Mouse (Mus musculus) left cerebral cortex, postnatal 14 days (tissue): ENCODE measurements around the gene Serpinb6c. TPM values are rescaled to one million over a fixed set of nuclear protein-coding genes. Genes with fewer than 3 reads are reported as not detected.
"Not testable (repeated sequence)": the region's sequence is repeated elsewhere in the genome, so short reads cannot be mapped to it uniquely, and the experiment has no call there.

ENCODE experiments used
- DNase-seq, 2 experiments: peaks; one replicate each; pipeline ENCODE4 v3.0.0; 2021 to 2022; ENCODE audit warnings: low spot score in 2 of 2, mixed read lengths in 1 of 2
- intact Hi-C: fragments of 180-260 bp; cut with DNase I; formaldehyde crosslinking; loops from one replicate; pipeline ENCODE4 v1.15.1; 2025
- long read RNA-seq, 2 experiments: library from polyadenylated mRNA; stranded (forward); transcript quantifications; one replicate each; pipeline ENCODE4 v2.0.0; 2021
- total RNA-seq, 2 experiments: library from RNA; stranded (reverse); gene quantifications; 2 replicates each; pipeline ENCODE4 v1.2.3; 2021

Gene Serpinb6c
- total RNA-seq = 1 to 10 TPM; 1.0 to 1.1 TPM
- long read RNA-seq, experiment 1 = 0 reads
- long read RNA-seq, experiment 2 = 0 reads

DNA sequence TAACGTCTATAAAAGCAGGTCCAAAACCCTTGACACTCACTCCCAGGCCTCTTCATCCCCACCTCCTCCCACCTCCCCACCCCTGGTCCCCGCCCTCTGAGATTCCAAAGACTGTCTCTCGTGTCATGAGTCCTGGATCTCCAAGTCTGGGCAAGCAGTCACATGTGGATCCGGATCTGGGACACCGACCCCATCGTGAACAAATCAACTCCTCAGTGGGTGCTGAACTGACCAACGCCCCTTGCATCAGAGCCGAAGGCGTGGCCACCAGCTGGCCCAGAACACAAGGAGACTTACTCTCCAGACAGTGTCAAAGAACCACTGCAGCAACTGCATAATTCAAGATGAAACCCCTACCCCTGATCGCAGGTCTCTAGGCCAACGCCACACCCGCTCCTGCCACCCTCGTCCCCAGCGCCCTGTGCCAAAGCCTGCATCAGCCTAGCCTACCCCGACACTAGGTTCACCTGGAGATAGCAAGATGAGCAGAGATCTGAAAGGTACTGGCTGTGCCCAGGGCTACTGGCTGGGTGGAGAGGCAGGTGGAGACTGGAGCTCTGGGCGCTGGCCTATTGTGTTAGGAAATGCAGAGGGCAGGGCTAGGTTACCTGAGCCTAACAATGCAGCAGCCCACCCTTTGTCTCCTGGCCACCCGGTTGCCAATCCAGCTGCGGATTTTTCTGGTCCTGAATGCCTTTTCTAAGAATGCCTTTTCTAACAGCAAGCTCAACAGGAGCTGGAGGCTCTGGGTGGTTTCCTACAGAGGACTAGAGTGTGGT is at the start of gene Serpinb6c:
TSS of gene Serpinb6c (minus strand) at position 533 of the 779 bp plus-strand sequence.
- DNase-seq = no peak
- intact Hi-C loops = no loop called here

DNA sequence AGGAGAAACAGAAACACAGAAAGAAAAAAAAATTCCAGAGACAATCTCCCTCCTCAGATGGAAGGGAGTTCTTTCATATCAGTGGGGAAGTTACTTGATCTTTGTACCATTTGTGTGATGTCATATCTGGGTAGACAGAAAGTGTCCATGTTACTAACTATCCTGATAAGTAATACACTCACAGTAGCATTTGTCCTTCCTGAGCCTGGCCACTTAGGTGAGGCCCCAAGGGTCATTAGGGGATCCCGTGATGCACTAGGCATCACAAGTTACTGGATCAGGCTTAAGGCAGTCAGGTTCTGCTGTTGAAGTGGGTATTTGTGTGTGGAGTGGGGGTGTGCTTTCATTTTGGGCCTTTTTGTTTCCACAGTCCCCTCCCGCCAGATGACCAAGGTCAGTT is 47.4 kb upstream of the Serpinb6c start:
- intact Hi-C loops = no loop called here
- DNase-seq = no peak

DNA sequence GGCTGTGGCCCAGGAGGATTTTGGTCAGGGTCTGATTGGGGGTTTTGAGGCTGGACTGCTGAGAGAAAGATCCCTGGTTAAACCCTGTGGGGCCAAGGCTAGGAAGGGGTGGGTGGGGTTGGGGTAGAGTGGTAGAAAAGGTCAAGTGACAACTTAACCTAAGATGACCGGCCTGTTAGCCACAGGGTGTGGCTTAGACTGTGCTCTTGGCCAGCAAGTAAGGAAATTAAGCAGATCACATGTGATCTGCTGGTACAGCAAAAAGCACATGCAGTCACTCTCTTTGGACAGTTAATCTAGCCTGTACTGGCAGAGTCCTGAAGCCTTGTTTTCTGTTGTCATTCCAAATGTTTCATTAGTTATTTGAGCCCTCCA is 46.6 kb upstream of the Serpinb6c start:
- DNase-seq = no peak
- intact Hi-C loops = no loop called here

DNA sequence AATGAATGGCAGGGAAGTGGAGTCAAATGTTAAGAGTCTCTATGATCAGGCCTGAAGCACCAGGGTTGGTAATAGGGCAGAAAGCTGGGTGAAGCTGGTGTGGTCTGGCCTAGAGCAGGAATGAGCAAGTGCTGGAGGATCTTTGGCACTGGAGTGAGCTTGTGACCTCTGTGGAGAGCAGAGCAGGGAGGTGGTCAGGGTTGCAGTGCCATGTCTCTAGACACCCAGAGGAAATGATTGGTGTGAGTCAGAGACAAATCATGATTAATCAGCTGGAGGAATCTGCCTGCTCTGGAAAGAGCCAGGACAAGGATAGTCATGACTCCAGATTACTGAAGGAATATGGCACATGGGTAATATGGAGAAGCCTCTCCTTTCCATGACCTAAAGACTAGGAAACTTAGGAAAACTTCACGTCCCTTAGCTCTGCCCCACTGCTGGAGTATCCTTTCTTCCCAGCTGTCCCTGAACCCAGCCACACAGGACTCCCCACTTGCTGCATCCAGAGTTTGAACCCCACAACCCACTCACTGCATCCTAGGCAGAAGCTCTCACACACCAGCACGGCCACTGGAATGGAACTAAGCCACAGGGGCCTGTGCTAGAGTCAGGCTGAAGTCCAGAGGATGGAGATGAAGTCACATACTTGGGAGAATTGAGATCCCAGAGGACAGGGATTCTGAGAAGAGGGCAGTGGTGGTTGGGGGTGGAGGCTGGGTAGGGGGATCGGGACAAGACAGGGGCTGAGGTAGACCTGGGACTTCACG is 46.0 kb upstream of the Serpinb6c start:
- intact Hi-C loops = no loop called here
- no peak for DNase-seq

DNA sequence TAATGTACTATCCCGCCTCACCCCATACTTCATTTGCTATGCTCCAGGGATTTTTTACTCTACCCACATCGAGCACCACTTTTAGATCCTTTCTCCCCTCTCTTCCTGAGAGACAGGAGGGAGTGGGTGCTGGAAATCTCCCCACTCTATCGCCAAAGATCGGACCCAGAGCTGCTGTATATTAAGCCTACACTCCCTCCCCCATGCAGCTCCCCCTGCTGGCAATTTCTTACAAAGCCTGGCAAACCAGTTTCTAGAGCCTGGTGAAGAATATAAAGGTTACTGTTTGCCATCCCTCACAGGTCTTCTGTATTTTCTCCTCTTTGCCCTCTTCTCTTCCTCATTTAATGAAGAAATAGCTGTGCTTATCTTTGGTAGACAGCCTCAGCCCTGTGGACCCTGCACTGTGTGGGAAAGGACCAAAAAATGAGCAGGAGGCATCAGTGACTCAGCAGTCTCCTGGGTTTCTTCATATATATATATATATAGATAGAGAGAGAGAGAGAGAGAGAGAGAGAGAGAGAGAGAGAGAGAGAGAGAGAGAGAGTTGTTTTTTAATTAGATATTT is 36.8 kb upstream of the Serpinb6c start:
- DNase-seq = peak; percentile 26 to 29
- intact Hi-C loops = no loop called here

DNA sequence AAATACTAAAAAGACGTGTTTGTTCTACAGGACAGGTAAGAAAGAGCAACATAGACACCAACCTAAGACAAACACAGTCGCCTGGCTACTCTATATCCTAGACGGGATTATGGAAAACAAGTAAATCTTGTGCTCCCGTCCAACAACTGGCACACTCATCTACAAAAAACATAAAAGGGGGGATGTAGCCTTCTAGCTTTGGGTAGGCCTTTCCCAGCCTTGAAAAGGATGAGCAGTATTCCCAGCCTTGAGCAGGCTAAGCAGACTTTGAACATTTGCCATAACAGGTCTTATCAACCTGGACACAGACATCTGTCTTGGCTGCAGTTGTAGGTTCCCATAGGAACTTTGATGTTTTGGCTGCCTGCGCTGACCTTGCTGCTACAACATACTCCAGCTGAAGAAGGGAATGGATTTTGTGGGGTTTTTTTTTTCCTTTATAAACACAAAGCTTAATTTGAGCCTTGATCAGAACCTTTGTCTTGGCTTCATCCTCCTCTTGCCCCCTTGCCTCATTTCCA is 35.8 kb upstream of the Serpinb6c start:
- intact Hi-C loops = no loop called here
- DNase-seq = no peak

DNA sequence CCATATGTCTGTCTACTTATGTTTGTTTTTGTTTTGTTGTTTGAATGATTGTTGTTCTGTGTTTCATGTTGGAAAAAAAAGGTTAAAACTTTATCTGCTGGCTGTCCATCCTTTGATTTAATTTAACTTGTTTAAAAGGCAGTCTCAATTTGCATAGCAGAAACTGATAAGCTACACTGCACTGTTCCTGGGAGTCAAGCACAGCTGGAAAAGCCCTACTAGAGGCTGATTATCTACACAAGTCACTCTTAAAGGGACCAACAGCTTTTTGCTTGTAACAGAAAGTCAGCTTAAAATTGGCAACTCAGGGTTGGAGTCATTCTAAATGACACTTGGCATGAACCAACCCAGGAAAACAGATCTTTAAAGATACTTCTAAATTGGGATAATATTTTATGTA is 32.1 kb upstream of the Serpinb6c start:
- DNase-seq, intact Hi-C loops: not testable (repeated sequence)

DNA sequence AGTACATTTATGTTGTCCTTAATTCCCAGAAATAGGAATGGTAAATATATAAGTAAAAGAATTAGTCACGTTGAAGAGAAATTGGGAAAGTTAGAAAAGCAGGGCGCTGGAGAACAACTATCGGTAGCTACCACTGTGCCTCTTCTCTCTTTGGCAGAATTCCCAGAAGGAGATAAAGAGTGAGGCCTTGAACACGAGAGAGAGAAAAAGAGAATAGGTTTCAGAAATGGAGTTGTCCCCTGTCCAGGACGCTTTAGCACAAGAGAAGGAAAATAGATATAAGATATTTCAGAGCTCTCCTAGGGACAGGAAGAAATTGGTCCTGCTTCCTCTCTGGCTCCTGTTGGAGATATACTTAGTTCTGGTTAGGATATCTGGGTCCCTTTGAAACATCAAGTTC is 31.6 kb upstream of the Serpinb6c start:
- intact Hi-C loops = no loop called here
- DNase-seq = no peak

DNA sequence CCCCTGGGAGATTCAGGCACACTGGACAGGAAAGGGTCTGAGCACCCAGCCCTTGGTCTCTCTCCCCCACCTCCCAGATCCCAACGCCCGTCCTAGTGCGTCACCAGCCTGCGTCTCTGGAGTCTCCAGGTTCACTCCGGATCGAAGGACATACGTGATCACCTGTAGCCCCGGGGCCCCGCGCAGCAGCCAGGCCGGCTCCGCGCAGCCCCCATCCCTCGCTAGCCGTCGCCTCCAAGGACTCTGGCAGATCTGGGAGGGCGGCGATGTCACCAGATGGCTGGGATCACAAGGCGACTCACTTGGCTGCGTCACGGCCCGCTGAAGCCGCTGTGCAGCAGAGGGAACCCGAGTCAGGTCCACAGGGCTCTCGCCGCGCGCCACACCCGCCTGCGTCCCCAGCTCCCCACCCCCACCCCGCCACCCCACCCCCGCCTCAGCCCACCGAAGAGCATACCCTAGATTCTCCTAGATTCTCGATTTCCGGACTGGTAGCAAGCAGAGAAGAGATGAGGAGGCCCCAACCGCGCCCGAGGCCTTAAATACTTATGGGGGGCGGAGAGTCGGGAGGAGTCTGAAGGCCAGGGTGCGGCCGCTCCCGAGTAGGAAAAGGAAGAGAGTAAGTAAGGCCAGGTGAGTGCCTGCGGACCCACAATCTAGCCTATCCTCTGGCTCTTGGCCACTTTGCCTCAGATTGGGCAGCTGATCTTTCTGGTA is 30.1 kb upstream of the Serpinb6c start:
- intact Hi-C loops = no loop called here
- peak; percentile 48 to 62 for DNase-seq

DNA sequence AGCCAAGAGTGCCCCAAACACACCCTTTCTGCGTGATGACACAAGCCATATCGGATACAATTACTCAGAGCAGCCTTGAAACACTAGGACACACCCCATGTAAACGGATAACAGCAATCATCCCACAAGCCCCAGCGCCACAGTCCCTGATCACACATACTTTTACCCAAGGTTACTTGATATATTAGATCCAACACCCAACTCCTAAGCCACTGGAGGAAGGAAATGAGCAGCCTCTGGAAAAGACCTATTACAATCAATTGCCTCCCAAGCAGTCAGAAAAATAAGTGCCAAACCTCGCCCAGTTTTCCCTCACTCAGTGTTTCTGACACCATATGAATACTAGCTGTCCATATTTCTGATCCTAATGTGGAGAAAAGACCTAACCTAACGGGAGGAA is 29.2 kb upstream of the Serpinb6c start:
- DNase-seq = no peak
- intact Hi-C loops = no loop called here

DNA sequence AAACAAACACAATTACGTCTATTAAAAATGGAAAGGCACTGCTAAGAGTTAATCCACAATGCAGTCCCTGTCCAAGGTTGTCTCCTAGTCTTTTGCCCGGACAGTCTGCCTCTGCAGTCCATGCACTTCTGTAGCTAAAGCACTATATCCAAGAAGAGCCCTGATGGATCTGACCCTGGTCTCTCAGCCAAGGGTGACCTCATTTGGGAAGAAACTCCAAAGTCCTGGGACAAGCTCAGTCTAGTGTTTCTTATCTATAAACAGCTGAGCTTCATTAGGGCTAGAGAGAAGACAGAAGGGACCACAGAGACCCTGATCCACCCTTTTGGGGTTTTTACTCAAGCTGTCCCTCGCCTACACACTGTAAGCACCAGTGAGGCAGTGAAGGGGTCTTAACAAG is 25.4 kb upstream of the Serpinb6c start:
- intact Hi-C loops = no loop called here
- no peak for DNase-seq

DNA sequence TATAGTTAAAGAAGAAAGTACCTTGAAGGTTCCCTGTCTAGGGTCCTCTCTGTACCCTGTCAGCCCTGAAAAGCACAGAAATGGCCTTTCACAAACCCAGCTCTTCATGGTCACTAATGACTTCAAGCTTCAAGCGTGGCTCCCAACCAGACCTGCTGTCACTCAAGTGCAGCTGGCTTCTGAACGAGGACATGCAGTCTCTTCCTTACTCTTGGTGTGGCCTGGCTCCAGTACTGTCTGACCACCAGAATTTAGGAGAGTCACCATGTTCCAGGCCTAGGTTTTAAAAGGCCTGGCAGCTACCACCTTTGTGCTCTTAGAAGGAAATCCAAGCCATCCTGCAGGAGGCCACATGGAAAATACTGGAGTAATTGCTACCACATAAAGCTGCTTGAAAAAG is 24.8 kb upstream of the Serpinb6c start:
- no peak for DNase-seq

DNA sequence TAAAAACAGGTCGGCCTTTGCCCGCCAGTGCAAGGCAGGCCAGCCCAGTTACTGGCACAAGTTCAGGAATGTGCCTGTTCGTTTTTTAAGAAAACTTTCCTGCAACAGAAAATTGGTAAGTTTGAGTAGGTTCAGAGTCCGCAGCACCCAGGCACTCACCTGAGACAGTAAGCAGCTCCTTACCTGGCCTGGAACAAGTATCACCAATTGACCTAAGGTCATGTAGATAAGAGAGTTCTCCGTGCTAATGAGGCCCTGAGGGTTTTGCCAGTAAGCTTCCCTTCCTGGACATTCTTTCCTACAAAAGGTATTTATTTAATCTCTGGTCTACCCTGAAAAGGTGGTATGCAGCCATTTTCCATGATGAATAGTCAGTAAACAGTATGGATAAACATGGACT is 16.2 kb upstream of the Serpinb6c start:
- intact Hi-C loops = no loop called here
- no peak for DNase-seq

More for the DNA sequence above, 24.8 kb upstream of the Serpinb6c start:
- intact Hi-C loops = no loop called here

DNA sequence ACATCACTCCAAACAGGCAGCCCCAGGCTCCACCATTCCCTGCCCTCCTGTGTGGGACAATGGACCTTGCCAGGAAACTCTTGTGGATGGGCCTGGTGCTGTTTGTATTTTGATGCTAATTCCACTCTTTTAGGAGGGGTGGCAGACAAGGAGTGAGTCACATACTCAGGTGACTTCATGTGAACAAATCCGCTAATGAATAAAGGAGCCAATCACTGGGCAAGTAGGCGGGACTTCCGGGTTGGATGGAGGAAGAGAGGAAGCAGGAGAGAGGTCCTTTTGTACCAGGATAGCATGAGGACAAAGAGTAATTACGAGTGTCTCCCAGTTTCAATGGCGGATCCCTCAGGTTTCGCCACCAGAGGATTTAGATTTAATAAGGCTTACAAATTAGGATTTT is 15.5 kb upstream of the Serpinb6c start:
- intact Hi-C loops = no loop called here
- DNase-seq = no peak

DNA sequence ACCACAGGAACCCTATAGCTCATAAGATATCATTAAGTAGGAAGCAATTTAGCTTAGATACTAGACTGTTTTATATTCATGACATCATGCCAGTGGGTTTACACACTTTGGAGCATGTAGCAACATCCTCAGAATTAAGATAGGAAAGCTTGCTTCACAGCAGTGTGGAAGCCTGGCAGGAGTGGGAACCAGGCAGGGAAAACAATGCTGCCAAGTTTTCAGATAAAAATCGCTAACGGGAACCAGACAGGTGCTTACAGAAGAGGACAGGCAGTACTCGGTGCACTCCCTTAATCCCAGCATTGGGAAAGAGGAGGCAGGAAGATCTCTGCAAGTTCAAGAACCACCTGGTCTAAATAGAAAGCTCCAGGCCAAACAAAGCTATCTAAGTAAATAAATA is 1.3 kb upstream of the Serpinb6c start:
- no peak for DNase-seq
- intact Hi-C loops = no loop called here

DNA sequence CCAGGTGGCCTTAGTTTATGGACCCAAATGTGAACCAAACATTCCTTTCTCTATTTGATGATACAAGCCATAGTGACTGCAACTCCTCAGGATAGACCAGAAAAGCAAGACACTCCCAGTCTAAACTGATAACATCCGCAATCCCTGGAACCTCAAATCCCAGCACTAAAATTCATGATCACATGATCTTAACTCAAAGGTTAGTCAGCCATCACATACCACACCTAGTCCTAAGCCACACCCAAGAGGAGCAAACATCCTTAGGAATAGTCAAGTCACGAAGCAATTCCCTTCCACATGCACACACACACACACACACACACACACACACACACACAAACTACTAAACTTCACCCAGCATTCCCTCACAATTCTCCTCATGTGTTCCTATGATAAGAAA is 2.2 kb downstream of the Serpinb6c start:
- DNase-seq = no peak
- intact Hi-C loops = no loop called here

DNA sequence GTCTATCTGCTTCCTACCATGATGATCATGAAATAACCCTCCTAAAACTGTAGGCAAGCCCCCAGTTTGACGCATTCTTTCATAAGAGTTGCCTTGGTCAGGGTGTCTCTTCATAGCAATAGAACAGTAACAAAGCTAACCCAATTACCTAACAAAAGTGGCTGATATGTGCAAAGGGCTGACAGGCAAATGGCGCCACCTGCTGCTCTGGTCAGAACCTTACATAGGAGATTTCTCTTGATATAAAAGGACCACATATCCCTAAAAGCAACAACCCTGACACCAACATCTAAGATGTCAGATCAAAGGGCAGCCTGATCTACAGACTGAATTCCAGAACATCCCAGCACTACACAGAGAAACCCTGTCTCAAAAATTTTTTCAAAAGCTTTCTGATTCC is 11.3 kb downstream of the Serpinb6c start:
- intact Hi-C loops = no loop called here
- DNase-seq = peak; percentile 9 to 27

DNA sequence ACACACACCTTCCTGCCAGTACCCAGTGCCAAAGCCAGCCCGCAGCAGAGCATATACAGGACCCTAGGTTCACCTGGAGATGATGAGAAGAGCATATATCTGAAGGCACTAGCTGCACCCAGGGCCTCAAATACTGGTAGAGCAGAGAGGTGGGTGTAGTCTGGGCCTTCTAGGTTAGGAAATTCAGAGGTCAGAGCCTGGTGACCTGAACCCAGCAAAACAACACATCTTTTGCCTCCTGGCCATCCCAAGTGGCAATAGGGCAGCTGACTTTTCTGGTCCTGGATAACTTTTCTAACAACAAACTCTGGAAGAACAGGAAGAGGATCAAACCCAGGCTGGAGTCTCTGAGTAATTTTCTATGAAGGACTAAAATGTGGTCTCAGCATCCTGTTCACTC is 62.2 kb downstream of the Serpinb6c start, which contains the start of gene Serpinb6e:
TSS of gene Serpinb6e (minus strand) at position 101 of the 400 bp plus-strand sequence.
- no peak for DNase-seq
- intact Hi-C loops = no loop called here

DNA sequence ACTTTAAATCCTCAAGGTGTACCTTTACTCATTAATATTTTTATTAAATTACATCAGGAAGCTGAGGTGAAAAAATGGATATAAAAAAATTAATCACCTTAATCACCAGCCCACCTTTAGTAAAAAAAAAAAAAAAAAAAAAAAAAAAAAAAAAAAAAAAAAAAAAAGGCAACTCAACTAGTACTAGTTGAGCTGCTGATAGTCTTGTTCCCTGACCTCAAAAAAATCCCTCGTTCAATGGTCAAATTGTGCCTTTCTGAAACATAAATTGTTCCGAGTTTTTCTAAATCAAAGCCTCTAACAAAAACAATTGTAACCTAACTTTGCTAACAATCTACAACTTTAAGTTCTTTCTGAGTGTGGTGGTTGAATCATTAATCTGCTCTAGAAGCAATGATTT is 74.8 kb downstream of the Serpinb6c start:
- intact Hi-C loops = no loop called here

More for the DNA sequence above, 74.8 kb downstream of the Serpinb6c start:
- no peak for DNase-seq
